Mouse (Mus musculus): Measurements from ENCODE around the gene Tmem11. TPM values are rescaled to one million over a fixed set of nuclear protein-coding genes. Genes with fewer than 3 reads are reported as not detected.

Gene Tmem11
- total RNA-seq, 1 experiment: 50.0 TPM

DNA sequence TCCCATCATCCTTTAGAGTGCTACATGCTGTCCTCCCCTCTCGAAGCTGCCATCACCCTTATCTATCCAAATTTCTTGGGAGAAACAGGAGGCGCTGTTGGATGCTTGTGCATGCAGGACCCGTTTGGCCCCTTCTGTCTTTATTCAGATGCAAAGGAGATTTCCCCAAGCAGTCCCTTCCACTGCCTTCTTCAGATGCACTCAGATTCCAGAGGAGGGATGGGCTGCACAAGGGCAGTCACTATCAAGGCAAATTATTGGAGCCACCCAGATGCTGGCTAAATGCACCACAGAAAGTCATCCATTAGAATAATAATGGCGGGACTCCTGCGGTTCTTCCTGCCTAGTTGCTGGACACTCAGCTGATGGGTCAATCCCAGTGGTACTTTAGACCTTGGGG lies 43.9 kb upstream of the Tmem11 start:
- in situ Hi-C loops (cut with MboI; ENCODE audit: low sequenced_read_pairs in 2 of 2, unreplicated experiment in 2 of 2): no loop called here
- TF ChIP-seq HCFC1 (IDR thresholded peaks at IDR 0.05; ENCODE audit: borderline replicate concordance, insufficient read depth, low read length): no peak
- TF ChIP-seq CHD2 (IDR thresholded peaks at IDR 0.05; ENCODE audit: low read depth, low read length): 0 out of 2 replicates have a peak, but pooled peaks have one; percentile 17
- TF ChIP-seq ZC3H11A (IDR thresholded peaks at IDR 0.05; ENCODE audit: borderline replicate concordance, low read depth, low read length): no peak
- TF ChIP-seq MAFK (IDR thresholded peaks at IDR 0.05; ENCODE audit: insufficient read depth, low read depth, low read length): no peak
- TF ChIP-seq ZNF384 (IDR thresholded peaks at IDR 0.05; ENCODE audit: low read depth, low read length): no peak
- Histone ChIP-seq H3K27ac (ENCODE audit: insufficient read depth, low read depth, low read length, poor library complexity, severe bottlenecking) (peak overlapping the region; percentile 95), H3K4me1 (ENCODE audit: control insufficient read depth in 2 of 2, insufficient read depth in 2 of 2, low read length in 2 of 2, poor library complexity in 1 of 2) (peaks cover 17 to 41% of the 10 kb centered on the region in 2 experiments), H3K9me3 (ENCODE audit: control insufficient read depth, insufficient read depth, low read depth, low read length) (no peaks in the 10 kb centered on the region), H3K4me3 (ENCODE audit: insufficient read depth in 1 of 2, low read depth in 1 of 2, low read length in 2 of 2, poor library complexity in 1 of 2, severe bottlenecking in 1 of 2) (peak overlapping the region in 1 of 2 experiments; percentile 3; a peak in 1 of 4 replicates), H3K9ac (ENCODE audit: insufficient read depth, low read depth, low read length, poor library complexity, severe bottlenecking) (peak overlapping the region; percentile 41; the same call in 1 of the 2 replicates), H3K36me3 (ENCODE audit: control insufficient read depth, insufficient read depth, low read length, poor library complexity, severe bottlenecking) (peaks cover 9% of the 10 kb centered on the region; the same call in 1 of the 2 replicates)
- peak; percentile 69 for DNase-seq (ENCODE audit: low read depth, low spot score)

DNA sequence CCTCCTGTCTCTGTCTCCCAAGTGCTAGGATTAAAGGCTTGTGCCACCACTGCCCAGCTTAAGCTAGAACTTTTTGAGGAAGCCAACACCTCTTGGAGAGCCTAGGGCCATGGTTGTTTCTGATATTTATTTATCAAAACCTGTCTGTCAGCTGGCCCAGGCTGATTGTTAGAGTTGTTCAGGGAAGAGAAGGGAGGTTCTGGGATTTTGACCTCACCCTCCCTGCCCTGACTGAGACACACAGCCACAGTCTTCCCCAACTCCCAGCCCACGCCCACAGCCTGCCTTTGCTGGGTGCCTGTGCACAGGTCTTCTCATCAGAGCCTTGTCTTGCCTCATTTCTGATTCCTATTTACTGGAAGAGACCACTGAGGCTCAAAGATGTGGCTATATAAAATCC lies 43.1 kb upstream of the Tmem11 start:
- DNase-seq (ENCODE audit: low read depth, low spot score): no peak
- in situ Hi-C loops (cut with MboI; ENCODE audit: low sequenced_read_pairs in 2 of 2, unreplicated experiment in 2 of 2): no loop called here
- H3K4me1 ChIP-seq (ENCODE audit: control insufficient read depth in 2 of 2, insufficient read depth in 2 of 2, low read length in 2 of 2, poor library complexity in 1 of 2): peaks cover 22 to 44% of the 10 kb centered on the region in 2 experiments
- H3K9me3 ChIP-seq (ENCODE audit: control insufficient read depth, insufficient read depth, low read depth, low read length): no peaks in the 10 kb centered on the region
- H3K27ac ChIP-seq (ENCODE audit: insufficient read depth, low read depth, low read length, poor library complexity, severe bottlenecking): peak overlapping the region; percentile 95
- no peak overlapping the region; the same call in 1 of the 2 replicates for H3K9ac ChIP-seq (ENCODE audit: insufficient read depth, low read depth, low read length, poor library complexity, severe bottlenecking)
- peaks cover 9% of the 10 kb centered on the region; the same call in 1 of the 2 replicates for H3K36me3 ChIP-seq (ENCODE audit: control insufficient read depth, insufficient read depth, low read length, poor library complexity, severe bottlenecking)
- TF ChIP-seq ZNF384 (IDR thresholded peaks at IDR 0.05; ENCODE audit: low read depth, low read length) (no peak), CHD2 (IDR thresholded peaks at IDR 0.05; ENCODE audit: low read depth, low read length) (no peak), HCFC1 (IDR thresholded peaks at IDR 0.05; ENCODE audit: borderline replicate concordance, insufficient read depth, low read length) (no peak), ZC3H11A (IDR thresholded peaks at IDR 0.05; ENCODE audit: borderline replicate concordance, low read depth, low read length) (no peak), MAFK (IDR thresholded peaks at IDR 0.05; ENCODE audit: insufficient read depth, low read depth, low read length) (no peak)
- H3K4me3 ChIP-seq (ENCODE audit: insufficient read depth in 1 of 2, low read depth in 1 of 2, low read length in 2 of 2, poor library complexity in 1 of 2, severe bottlenecking in 1 of 2): no peak overlapping the region

DNA sequence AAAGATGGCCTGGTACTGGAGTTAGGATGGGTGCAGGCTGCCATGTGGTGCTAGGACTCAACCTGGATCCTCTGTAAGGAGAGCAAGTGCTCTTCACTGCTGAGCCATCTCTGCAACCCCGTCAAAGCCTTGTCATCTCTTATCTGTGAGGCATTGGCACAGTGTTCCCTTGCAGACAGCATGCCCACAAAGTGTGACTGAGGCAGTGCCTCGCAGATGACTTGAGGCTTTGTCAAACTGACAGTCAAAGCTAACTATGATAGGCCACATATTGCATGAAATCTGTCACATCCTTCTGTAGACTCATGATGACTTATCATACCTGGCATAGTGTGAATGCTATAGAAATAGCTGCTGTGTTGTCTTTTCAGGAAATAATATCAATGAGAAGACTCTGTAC lies 40.9 kb upstream of the Tmem11 start:
- no peak for DNase-seq (ENCODE audit: low read depth, low spot score)
- Histone ChIP-seq H3K4me1 (ENCODE audit: control insufficient read depth in 2 of 2, insufficient read depth in 2 of 2, low read length in 2 of 2, poor library complexity in 1 of 2) (peaks cover 23 to 47% of the 10 kb centered on the region in 2 experiments), H3K4me3 (ENCODE audit: insufficient read depth in 1 of 2, low read depth in 1 of 2, low read length in 2 of 2, poor library complexity in 1 of 2, severe bottlenecking in 1 of 2) (no peak overlapping the region), H3K36me3 (ENCODE audit: control insufficient read depth, insufficient read depth, low read length, poor library complexity, severe bottlenecking) (peaks cover 9% of the 10 kb centered on the region; the same call in 1 of the 2 replicates), H3K27ac (ENCODE audit: insufficient read depth, low read depth, low read length, poor library complexity, severe bottlenecking) (no peak overlapping the region), H3K9ac (ENCODE audit: insufficient read depth, low read depth, low read length, poor library complexity, severe bottlenecking) (no peak overlapping the region), H3K9me3 (ENCODE audit: control insufficient read depth, insufficient read depth, low read depth, low read length) (no peaks in the 10 kb centered on the region)
- in situ Hi-C loops (cut with MboI; ENCODE audit: low sequenced_read_pairs in 2 of 2, unreplicated experiment in 2 of 2): no loop called here
- no peak for TF ChIP-seq ZC3H11A (IDR thresholded peaks at IDR 0.05; ENCODE audit: borderline replicate concordance, low read depth, low read length)
- TF ChIP-seq HCFC1 (IDR thresholded peaks at IDR 0.05; ENCODE audit: borderline replicate concordance, insufficient read depth, low read length): no peak
- TF ChIP-seq ZNF384 (IDR thresholded peaks at IDR 0.05; ENCODE audit: low read depth, low read length): no peak

DNA sequence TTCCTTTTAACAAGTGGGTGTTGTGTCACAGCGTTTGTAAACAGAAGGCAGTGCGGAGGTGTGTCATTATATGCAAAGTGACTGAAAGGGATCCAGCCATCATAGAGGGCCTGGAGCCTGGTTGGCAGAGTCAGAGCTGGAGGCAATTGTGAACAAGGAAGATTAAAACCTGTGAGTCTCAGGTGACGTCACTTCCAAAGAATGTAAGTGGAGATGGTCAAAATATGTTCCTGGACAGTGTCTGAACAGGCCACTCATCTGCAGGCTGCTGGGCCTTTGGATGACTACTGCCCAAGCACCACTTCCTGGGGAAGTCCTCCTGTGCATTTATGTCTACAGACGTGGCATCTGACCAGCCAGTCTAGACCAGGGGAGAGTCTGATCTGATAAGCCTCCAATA lies 36.1 kb upstream of the Tmem11 start:
- Histone ChIP-seq H3K4me3 (ENCODE audit: insufficient read depth in 1 of 2, low read depth in 1 of 2, low read length in 2 of 2, poor library complexity in 1 of 2, severe bottlenecking in 1 of 2) (no peak overlapping the region), H3K9ac (ENCODE audit: insufficient read depth, low read depth, low read length, poor library complexity, severe bottlenecking) (no peak overlapping the region), H3K9me3 (ENCODE audit: control insufficient read depth, insufficient read depth, low read depth, low read length) (no peaks in the 10 kb centered on the region), H3K27ac (ENCODE audit: insufficient read depth, low read depth, low read length, poor library complexity, severe bottlenecking) (no peak overlapping the region), H3K4me1 (ENCODE audit: control insufficient read depth in 2 of 2, insufficient read depth in 2 of 2, low read length in 2 of 2, poor library complexity in 1 of 2) (peaks cover 11 to 33% of the 10 kb centered on the region in 2 experiments), H3K36me3 (ENCODE audit: control insufficient read depth, insufficient read depth, low read length, poor library complexity, severe bottlenecking) (peaks cover 3% of the 10 kb centered on the region; the same call in 1 of the 2 replicates)
- no peak for TF ChIP-seq ZNF384 (IDR thresholded peaks at IDR 0.05; ENCODE audit: low read depth, low read length)
- in situ Hi-C loops (cut with MboI; ENCODE audit: low sequenced_read_pairs in 2 of 2, unreplicated experiment in 2 of 2): no loop called here
- DNase-seq (ENCODE audit: low read depth, low spot score): no peak

DNA sequence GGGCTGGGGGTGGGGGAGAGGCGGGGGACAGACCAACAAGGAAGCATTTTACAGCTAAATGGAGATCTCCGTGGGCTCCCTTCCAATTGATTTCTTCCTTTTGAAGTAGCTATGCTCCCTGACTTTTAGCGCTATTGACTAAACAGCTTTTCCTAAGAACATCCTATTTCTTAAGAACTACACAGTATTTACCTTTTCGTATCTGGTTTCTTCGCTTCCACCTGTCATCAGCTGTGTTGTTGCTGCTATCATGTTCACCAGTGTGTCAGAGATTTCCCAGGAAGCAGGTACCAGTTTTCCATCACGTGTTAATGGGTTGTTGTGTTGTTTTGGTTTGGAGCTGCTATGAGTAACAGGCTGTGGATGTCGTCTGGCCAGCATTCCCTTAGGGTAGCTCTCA lies 35.4 kb upstream of the Tmem11 start, which contains the start of gene Natd1:
Gene Natd1, minus strand, starts transcription at position 260 of the 400 bp plus-strand sequence.
- Histone ChIP-seq H3K9ac (ENCODE audit: insufficient read depth, low read depth, low read length, poor library complexity, severe bottlenecking) (peak within 1 kb of the TSS; percentile 87), H3K4me3 (ENCODE audit: insufficient read depth in 1 of 2, low read depth in 1 of 2, low read length in 2 of 2, poor library complexity in 1 of 2, severe bottlenecking in 1 of 2) (peak within 1 kb of the TSS; percentile 87 to 90), H3K27ac (ENCODE audit: insufficient read depth, low read depth, low read length, poor library complexity, severe bottlenecking) (0 out of 2 replicates have a peak within 1 kb of the TSS, but pooled peaks have one; percentile 9), H3K4me1 (ENCODE audit: control insufficient read depth in 2 of 2, insufficient read depth in 2 of 2, low read length in 2 of 2, poor library complexity in 1 of 2) (peaks cover 11 to 35% of the 10 kb centered on the region in 2 experiments), H3K9me3 (ENCODE audit: control insufficient read depth, insufficient read depth, low read depth, low read length) (no peaks in the 10 kb centered on the region), H3K36me3 (ENCODE audit: control insufficient read depth, insufficient read depth, low read length, poor library complexity, severe bottlenecking) (0 out of 2 replicates have a peak, but pooled peaks cover 2% of the 10 kb centered on the region)
- no peak for TF ChIP-seq CHD2 (IDR thresholded peaks at IDR 0.05; ENCODE audit: low read depth, low read length)
- no peak for TF ChIP-seq HCFC1 (IDR thresholded peaks at IDR 0.05; ENCODE audit: borderline replicate concordance, insufficient read depth, low read length)
- no peak for TF ChIP-seq ZC3H11A (IDR thresholded peaks at IDR 0.05; ENCODE audit: borderline replicate concordance, low read depth, low read length)
- no peak for TF ChIP-seq MAFK (IDR thresholded peaks at IDR 0.05; ENCODE audit: insufficient read depth, low read depth, low read length)
- TF ChIP-seq ZNF384 (IDR thresholded peaks at IDR 0.05; ENCODE audit: low read depth, low read length): no peak
- in situ Hi-C loops (cut with MboI; ENCODE audit: low sequenced_read_pairs in 2 of 2, unreplicated experiment in 2 of 2): no loop called here
- no peak for DNase-seq (ENCODE audit: low read depth, low spot score)
